17 mouse cellular contexts compared by ENCODE assay signal in the genomic region with DNA sequence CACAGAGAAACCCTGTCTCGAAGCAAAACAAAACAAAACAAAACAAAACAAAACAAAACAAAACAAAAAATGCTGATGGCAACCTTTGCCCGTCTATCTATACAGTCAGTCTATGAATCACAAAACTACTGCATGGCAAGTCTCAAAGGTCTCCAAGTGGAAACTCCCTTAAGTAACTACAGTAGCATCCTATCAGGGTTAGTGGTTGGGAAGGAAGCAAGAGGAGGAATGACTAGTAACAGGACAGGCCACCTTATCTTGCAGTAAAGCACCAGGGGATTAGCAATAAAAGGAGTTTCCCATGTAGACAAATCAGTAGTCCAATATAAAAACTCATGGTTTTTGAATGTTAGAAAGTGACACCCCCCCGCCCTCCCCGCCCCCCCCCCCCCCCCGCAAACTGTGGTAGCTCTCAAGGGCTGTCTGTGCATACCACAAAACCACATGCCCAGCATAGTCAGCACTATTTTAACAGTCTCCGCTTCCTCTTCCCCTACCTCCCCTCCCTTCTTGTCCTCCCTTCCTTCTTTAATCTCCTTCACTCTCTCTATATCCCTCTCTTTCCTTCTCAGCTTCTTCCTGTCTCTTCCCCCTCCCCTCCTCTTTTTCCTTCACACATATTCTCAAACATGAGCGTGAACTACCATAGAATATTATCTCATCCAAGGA. TPM values are rescaled to one million over a fixed set of nuclear protein-coding genes. Genes with fewer than 3 reads are reported as not detected.
"Had no signal": no experiment of that assay in that cellular context is flagged by ENCODE, and none has a peak within 500 bp of the region (broad histone marks: within the 10 kb centered on the region; RNA-seq: fewer than 3 reads in every experiment).

No protein-coding gene starts in this region.

- H3K27ac ChIP-seq: kidney, embryonic 15.5 days; limb, embryonic 13.5 days; liver, embryonic 14.5 days; midbrain, embryonic 15.5 days had no signal

- ATAC-seq: midbrain, embryonic 15.5 days had no signal

- H3K4me3 ChIP-seq: kidney, embryonic 15.5 days; limb, embryonic 13.5 days; megakaryocyte, embryonic 14.5 days; midbrain, embryonic 15.5 days had no signal

- H3K9me3 ChIP-seq: kidney, embryonic 15.5 days; limb, embryonic 13.5 days; megakaryocyte, embryonic 14.5 days; midbrain, embryonic 15.5 days had no signal

- H3K27me3 ChIP-seq: kidney, embryonic 15.5 days; limb, embryonic 13.5 days; megakaryocyte, embryonic 14.5 days; midbrain, embryonic 15.5 days had no signal

- H3K36me3 ChIP-seq: kidney, embryonic 15.5 days; limb, embryonic 13.5 days; midbrain, embryonic 15.5 days had no signal

- H3K4me1 ChIP-seq: kidney, embryonic 15.5 days; limb, embryonic 13.5 days; midbrain, embryonic 15.5 days had no signal

- H3K9ac ChIP-seq: kidney, embryonic 15.5 days; limb, embryonic 13.5 days; liver, embryonic 14.5 days; midbrain, embryonic 15.5 days had no signal

- H3K4me2 ChIP-seq: kidney, embryonic 15.5 days; limb, embryonic 13.5 days; midbrain, embryonic 11.5 days; midbrain, embryonic 15.5 days had no signal

- DNase-seq: kidney, adult 2 months; kidney, postnatal 14 days; lung, adult 18-20 months; lung, postnatal 36 days; spleen, adult 18-20 months; thymus, adult 2 months; thymus, postnatal 36 days had no signal

RNA-seq across cellular contexts. Expression of a gene that starts 26.8 kb away (rescaled TPM):
- total RNA-seq: monocyte, adult 5-6 weeks had no signal
- polyA plus RNA-seq: liver, adult 2 months; midbrain, embryonic 11.5 days; neural tube, embryonic 14.5 days; testis, adult 2 months had no signal
